Mouse (Mus musculus) kidney, postnatal 4 days (tissue): Measurements from ENCODE around the gene Slfn2.
"Not testable (repeated sequence)": the region's sequence is repeated elsewhere in the genome, so short reads cannot be mapped to it uniquely, and the experiment has no call there.

ENCODE experiments used
- DNase-seq, 2 experiments: peaks; one replicate each; pipeline ENCODE4 v3.0.0; 2021; ENCODE audit warnings: mixed read lengths in 2 of 2

Slfn2 gene

GRCm38 (mm10) chr11:83064946-83065345, at the start of gene Slfn2:
Slfn2 (plus strand) TSS chr11:83065112.
- DNase-seq, result peak in 1 of 2 experiments; percentile 12

- no peak for DNase-seq
Observed at GRCm38 (mm10) chr11:83016093-83016492, 48.8 kb upstream of the Slfn2 start.

GRCm38 (mm10) chr11:83019561-83020519, 45.1 kb upstream of the Slfn2 start:
- peak in 1 of 2 experiments; percentile 15 for DNase-seq

- peak; percentile 19 to 23 for DNase-seq
Observed at GRCm38 (mm10) chr11:83020621-83021020, 44.3 kb upstream of the Slfn2 start, which contains the start of gene Slfn8. Slfn8 (minus strand) TSS chr11:83020810.

- not testable (repeated sequence) for DNase-seq
Observed at GRCm38 (mm10) chr11:83038686-83039085, 26.2 kb upstream of the Slfn2 start.

- DNase-seq, result no peak
Observed at GRCm38 (mm10) chr11:83039156-83039555, 25.8 kb upstream of the Slfn2 start.

GRCm38 (mm10) chr11:83039796-83040195, 25.1 kb upstream of the Slfn2 start:
- DNase-seq, result peak in 1 of 2 experiments; percentile 10

GRCm38 (mm10) chr11:83040325-83040724, 24.6 kb upstream of the Slfn2 start:
- peak in 1 of 2 experiments; percentile 12 for DNase-seq

GRCm38 (mm10) chr11:83041000-83041399, 23.9 kb upstream of the Slfn2 start:
- DNase-seq, result no peak

GRCm38 (mm10) chr11:83043891-83044290, 21.0 kb upstream of the Slfn2 start:
- DNase-seq, result no peak

- no peak for DNase-seq
Observed at GRCm38 (mm10) chr11:83045642-83046041, 19.3 kb upstream of the Slfn2 start.

- DNase-seq, result peak; percentile 74 to 76
Observed at GRCm38 (mm10) chr11:83057863-83058262, 7.0 kb upstream of the Slfn2 start.

GRCm38 (mm10) chr11:83060412-83061020, 4.4 kb upstream of the Slfn2 start:
- no peak for DNase-seq

- no peak for DNase-seq
Observed at GRCm38 (mm10) chr11:83061806-83062205, 3.1 kb upstream of the Slfn2 start.

- DNase-seq, result no peak
Observed at GRCm38 (mm10) chr11:83063126-83063525, 1.8 kb upstream of the Slfn2 start.

- DNase-seq, result no peak
Observed at GRCm38 (mm10) chr11:83063941-83064349, 967 bp upstream of the Slfn2 start.

GRCm38 (mm10) chr11:83065441-83066344, 781 bp downstream of the Slfn2 start:
- DNase-seq, result no peak

- no peak for DNase-seq
Observed at GRCm38 (mm10) chr11:83066640-83067531, 2.0 kb downstream of the Slfn2 start.

GRCm38 (mm10) chr11:83067982-83068694, 3.2 kb downstream of the Slfn2 start:
- DNase-seq, result no peak

GRCm38 (mm10) chr11:83070321-83070970, 5.5 kb downstream of the Slfn2 start:
- no peak for DNase-seq
